Mouse (Mus musculus): ENCODE data around the gene Gm13277.
"Not testable (repeated sequence)": the region's sequence is repeated elsewhere in the genome, so short reads cannot be mapped to it uniquely, and the experiment has no call there.

Gm13277 gene

DNA sequence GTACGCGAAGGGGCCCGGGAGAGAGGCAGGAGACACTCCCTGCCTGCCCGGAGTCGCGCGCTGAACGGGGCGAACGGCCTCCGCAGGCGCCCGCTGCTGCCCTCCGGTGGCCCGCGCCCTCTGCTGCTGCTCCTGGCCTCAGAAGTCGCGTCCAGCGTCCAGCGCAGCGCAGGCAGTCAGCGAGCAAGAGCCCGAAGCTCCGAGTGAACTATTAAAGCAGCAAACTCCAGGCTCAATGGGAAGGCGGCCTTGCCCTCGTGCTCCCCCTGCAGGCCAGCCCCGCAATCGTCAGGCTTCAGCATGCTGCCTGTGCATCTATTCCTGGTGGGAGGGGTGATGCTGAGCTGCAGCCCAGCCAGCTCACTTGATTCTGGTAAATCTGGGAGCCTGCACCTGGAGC is 2.8 kb downstream of the Gm13277 start, which contains the start of gene Gm13278:
Gene Gm13278 (plus strand): TSS at position 301 of the 400 bp plus-strand sequence.
- DNase-seq, result not testable (repeated sequence)

DNA sequence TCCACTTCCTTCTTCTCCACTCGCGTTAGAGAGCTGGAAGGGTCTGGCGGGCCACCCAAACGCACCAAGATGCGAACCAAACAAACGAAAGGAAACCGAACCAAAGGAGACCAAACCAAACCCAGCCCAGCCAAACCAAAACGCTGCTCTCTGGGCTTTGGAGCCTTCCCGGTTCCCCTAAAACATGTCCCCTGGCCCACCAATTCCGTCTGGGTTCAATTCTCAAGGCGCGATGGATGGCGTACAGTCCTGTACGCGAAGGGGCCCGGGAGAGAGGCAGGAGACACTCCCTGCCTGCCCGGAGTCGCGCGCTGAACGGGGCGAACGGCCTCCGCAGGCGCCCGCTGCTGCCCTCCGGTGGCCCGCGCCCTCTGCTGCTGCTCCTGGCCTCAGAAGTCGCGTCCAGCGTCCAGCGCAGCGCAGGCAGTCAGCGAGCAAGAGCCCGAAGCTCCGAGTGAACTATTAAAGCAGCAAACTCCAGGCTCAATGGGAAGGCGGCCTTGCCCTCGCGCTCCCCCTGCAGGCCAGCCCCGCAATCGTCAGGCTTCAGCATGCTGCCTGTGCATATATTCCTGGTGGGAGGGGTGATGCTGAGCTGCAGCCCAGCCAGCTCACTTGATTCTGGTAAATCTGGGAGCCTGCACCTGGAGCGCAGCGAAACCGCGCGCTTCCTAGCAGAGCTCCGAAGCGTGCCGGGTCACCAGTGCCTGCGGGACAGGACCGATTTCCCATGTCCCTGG is 5.7 kb downstream of the Gm13277 start, which contains the start of gene Gm13275:
Gene Gm13275 (plus strand): TSS at position 552 of the 740 bp plus-strand sequence.
- peak; percentile 77 for DNase-seq

DNA sequence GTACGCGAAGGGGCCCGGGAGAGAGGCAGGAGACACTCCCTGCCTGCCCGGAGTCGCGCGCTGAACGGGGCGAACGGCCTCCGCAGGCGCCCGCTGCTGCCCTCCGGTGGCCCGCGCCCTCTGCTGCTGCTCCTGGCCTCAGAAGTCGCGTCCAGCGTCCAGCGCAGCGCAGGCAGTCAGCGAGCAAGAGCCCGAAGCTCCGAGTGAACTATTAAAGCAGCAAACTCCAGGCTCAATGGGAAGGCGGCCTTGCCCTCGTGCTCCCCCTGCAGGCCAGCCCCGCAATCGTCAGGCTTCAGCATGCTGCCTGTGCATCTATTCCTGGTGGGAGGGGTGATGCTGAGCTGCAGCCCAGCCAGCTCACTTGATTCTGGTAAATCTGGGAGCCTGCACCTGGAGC is 8.7 kb downstream of the Gm13277 start, which contains the start of gene Gm13279:
Gene Gm13279 (plus strand): TSS at position 301 of the 400 bp plus-strand sequence.
- DNase-seq, result not testable (repeated sequence)

DNA sequence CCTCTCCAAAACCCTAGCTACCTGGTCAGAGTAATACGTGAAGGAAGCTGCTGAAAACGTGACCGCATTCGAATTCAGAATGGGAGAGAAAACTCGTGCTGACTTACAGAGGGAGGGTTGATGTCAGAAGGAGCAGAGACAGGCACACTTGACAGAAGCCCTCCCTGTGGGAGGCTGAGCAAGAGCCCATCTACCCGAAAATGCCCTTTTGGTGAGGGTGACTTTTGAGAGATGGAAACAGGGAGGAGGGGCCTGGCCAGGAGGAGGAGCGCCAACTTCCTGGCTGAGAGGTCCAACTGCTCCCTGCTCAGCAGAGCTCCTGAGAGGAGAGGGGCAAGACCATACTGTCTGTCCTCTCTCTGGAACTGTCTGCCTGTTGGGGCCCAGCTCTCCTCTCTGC is 10.9 kb downstream of the Gm13277 start, which contains the start of gene Gm13285:
Gene Gm13285 (plus strand): TSS at position 301 of the 400 bp plus-strand sequence.
- not testable (repeated sequence) for DNase-seq

DNA sequence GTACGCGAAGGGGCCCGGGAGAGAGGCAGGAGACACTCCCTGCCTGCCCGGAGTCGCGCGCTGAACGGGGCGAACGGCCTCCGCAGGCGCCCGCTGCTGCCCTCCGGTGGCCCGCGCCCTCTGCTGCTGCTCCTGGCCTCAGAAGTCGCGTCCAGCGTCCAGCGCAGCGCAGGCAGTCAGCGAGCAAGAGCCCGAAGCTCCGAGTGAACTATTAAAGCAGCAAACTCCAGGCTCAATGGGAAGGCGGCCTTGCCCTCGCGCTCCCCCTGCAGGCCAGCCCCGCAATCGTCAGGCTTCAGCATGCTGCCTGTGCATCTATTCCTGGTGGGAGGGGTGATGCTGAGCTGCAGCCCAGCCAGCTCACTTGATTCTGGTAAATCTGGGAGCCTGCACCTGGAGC is 14.5 kb downstream of the Gm13277 start, which contains the start of gene Gm13287:
Gene Gm13287 (plus strand): TSS at position 301 of the 400 bp plus-strand sequence.
- not testable (repeated sequence) for DNase-seq

DNA sequence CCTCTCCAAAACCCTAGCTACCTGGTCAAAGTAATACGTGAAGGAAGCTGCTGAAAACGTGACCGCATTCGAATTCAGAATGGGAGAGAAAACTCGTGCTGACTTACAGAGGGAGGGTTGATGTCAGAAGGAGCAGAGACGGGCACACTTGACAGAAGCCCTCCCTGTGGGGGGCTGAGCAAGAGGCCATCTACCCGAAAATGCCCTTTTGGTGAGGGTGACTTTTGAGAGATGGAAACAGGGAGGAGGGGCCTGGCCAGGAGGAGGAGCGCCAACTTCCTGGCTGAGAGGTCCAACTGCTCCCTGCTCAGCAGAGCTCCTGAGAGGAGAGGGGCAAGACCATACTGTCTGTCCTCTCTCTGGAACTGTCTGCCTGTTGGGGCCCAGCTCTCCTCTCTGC is 16.8 kb downstream of the Gm13277 start, which contains the start of gene Gm13288:
Gene Gm13288 (plus strand): TSS at position 301 of the 400 bp plus-strand sequence.
- not testable (repeated sequence) for DNase-seq

DNA sequence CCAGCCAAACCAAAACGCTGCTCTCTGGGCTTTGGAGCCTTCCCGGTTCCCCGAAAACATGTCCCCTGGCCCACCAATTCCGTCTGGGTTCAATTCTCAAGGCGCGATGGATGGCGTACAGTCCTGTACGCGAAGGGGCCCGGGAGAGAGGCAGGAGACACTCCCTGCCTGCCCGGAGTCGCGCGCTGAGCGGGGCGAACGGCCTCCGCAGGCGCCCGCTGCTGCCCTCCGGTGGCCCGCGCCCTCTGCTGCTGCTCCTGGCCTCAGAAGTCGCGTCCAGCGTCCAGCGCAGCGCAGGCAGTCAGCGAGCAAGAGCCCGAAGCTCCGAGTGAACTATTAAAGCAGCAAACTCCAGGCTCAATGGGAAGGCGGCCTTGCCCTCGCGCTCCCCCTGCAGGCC is 17.3 kb downstream of the Gm13277 start:
- peak; percentile 40 for DNase-seq

DNA sequence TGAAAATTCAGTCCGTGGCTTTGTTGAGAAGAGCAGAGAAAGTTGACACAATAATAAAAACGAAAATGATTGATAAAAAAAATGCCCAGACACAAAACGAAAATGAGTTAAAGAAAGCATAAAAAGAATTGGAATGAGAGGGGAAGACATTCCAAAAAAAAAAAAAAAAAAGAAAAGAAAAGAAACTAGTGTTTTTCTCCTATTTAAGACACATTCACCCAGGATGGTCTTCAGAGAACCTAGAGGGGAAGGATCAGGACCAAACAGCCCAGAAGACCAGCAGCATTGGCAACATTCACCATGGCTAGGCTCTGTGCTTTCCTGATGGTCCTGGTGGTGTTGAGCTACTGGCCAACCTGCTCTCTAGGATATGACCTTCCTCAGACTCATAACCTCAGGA is 27.5 kb downstream of the Gm13277 start, which contains the start of gene Ifna7:
Gene Ifna7 (plus strand): TSS at position 301 of the 400 bp plus-strand sequence.
- DNase-seq, result no peak

DNA sequence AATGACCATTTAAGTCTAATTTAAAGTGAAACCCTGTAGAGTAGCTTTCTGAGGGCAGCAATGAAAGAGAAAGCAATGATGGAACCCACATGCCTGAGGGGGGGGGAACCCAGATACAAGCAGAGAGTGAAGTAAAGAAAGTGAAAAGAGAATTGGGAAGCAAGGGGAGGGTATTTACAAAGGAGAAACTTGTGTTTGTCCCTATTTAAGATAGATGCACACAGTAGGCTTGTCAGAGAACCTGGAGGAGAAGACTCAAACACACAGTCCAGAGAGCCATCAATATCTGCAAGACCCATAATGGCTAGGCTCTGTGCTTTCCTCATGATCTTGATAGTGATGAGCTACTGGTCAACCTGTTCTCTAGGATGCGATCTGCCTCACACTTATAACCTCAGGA is 31.2 kb downstream of the Gm13277 start, which contains the start of gene Ifna11:
Gene Ifna11 (plus strand): TSS at position 301 of the 400 bp plus-strand sequence.
- no peak for DNase-seq

DNA sequence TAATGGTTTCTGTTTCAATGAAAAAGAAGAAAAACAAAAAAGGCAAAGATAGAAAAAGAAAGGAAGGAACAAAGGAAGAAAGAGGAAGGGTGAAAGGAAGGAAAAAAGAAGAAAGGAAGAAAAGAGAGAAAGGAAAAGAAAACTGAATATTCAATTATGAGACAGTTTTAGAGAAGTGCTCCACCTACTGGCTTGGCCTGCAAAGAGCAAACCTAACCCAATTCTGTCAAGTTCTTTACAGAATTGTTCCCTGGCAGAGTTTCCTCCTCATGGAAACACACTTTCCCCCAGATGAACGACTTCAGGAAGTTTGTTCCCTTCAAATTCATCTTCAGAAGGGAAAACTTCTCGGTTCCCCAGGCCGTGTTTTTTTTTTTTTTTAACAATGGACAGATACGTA is 34.6 kb downstream of the Gm13277 start:
- peak; percentile 4 for DNase-seq

DNA sequence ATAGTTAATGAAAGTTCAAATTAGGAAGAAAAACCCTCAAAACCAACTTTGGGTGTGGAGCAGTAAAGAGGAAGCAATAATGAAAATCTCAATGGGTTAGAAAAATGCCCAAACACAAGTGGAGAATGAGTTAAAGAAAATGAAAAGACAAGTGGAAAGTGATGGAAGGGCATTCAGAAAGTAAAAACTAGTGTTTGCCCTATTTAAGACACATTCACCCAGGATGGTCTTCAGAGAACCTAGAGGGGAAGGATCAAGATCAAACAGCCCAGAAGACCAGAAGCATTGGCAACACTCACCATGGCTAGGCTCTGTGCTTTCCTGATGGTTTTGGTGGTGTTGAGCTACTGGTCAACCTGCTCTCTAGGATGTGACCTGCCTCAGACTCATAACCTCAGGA is 38.7 kb downstream of the Gm13277 start, which contains the start of gene Ifna6:
Gene Ifna6 (plus strand): TSS at position 301 of the 400 bp plus-strand sequence.
- DNase-seq, result not testable (repeated sequence)

DNA sequence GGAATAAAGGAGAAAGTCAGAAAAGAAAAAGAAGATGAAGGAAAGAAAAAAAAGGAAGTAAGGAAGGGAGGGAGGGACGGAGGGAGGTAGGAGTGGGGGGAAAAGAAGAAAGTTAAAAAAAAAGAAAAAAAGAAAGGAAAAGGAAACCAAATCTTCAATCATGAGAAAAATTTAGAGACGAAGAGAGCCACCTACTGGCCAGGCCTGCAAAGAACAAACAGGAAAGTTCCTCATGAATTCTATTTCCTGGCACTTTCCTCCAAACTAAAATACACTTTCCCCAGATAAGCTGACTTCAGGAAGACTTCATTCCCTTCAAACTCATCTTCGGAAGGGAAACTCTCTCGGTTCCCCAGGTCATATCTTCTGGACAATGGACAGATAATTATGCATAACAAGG is 42.1 kb downstream of the Gm13277 start:
- peak; percentile 21 for DNase-seq

DNA sequence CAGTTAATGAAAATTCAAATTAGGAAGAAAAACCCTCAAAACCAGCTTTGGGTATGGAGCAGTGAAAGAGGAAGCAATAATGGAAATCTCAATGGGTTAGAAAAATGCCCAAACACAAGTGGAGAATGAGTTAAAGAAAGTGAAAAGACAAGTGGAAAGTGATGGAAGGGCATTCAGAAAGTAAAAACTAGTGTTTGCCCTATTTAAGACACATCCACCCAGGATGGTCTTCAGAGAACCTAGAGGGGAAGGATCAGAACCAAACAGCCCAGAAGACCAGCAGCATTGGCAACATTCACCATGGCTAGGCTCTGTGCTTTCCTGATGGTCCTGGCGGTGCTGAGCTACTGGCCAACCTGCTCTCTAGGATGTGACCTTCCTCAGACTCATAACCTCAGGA is 46.8 kb downstream of the Gm13277 start, which contains the start of gene Ifna5:
Gene Ifna5 (plus strand): TSS at position 301 of the 400 bp plus-strand sequence.
- not testable (repeated sequence) for DNase-seq
